Mouse (Mus musculus): ENCODE results near the gene Cldn7. TPM values are rescaled to one million over a fixed set of nuclear protein-coding genes. Genes with fewer than 3 reads are reported as not detected.

Gene Cldn7
- polyA plus RNA-seq, 2 experiments from 2014 or later, result not detected

- no peak for ATAC-seq
Observed at GRCm38 (mm10) chr11:69992396-69992795, 27.8 kb downstream of the Cldn7 start.

- no peak for ATAC-seq
Observed at GRCm38 (mm10) chr11:69992932-69993331, 28.4 kb downstream of the Cldn7 start.

- no peak for ATAC-seq
Observed at GRCm38 (mm10) chr11:69994401-69995090, 30.0 kb downstream of the Cldn7 start.

DNA sequence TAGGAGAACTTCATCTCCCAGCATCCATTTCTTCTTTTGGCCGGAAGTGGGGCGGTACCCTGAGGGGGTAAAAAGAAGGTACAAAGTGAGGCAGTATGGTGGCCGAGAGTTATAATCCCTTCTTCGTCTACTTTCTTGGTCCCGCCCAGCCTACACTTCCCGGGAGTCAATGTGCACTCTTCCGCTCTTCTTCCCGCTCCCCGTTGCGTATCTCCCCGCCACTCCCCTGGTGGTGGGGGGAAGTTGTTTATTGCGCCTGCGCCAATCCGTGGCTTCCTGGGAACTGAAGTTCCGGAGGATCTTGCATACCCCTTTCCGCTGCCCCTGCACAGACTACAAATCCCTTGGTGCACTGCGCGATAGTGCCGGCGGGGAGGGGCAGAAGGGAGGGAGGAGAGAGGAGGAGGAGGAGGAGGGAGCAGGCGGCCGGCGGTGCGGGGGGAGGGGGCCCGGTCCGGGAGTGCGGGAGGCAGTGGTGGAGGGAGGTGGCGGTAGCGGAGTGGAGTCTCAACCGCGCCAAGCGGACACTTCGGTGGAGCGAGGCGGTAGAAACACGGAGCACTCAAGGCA, 30.9 kb downstream of the Cldn7 start, which contains the start of gene Phf23:
Gene Phf23 (plus strand): TSS at position 387 of the 570 bp plus-strand sequence.
- ATAC-seq, result peak; percentile 58

- no peak for ATAC-seq
Observed at GRCm38 (mm10) chr11:69996161-69997061, 31.8 kb downstream of the Cldn7 start.

DNA sequence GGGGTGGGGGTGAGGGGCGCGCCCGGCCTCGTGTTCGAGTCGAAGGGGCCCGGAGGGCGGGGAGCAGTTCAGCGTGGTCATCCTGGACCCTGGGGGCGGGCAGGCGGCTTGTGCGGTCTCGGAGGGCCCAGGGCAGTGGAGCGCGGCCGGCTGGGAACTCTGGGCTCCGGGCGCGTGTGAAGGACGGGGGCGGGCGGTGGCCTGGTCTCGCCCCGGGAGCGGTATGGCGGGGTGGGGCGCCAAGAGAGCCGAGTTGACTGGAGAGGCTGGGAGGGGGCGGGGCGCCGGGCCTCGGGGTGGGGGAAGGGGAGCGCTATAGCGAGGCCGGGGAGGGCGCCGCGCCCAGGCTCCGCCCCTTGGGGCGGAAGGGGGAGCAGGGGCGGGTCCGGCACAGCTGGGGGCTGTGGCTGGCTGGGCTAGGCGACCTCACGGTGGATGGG, 32.5 kb downstream of the Cldn7 start:
- peak; percentile 13 for ATAC-seq

GRCm38 (mm10) chr11:69998567-69999491, 34.2 kb downstream of the Cldn7 start:
- no peak for ATAC-seq

GRCm38 (mm10) chr11:69999666-70000065, 35.1 kb downstream of the Cldn7 start:
- no peak for ATAC-seq

DNA sequence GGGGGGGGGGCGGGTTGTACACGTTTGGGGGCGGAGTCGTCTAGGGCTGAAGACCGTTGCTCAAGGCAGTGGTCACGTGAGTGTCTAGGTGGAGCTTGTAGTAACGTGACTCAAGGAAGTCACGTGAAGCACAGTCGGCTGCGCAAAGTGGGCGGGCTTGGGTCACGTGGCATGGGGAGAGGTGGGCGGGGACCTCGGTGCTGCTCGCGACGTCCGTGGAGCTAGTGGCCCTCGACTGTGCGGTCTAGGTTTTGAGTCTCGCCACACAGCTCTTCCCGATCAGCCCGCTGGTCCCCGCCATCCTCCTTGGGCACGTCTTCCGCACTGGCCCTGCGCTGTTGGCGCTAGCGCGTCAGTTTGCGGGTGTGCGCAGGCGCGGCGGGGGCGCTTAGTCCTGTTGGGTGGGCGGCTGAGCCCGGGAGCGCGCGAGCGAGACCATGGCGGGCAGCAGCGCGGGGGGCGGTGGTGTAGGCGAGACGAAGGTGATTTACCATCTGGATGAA, 35.9 kb downstream of the Cldn7 start, which contains the start of gene Dvl2:
Gene Dvl2 (plus strand): TSS at position 200 of the 503 bp plus-strand sequence.
- ATAC-seq, result peak; percentile 49

- ATAC-seq, result no peak
Observed at GRCm38 (mm10) chr11:70001159-70001558, 36.6 kb downstream of the Cldn7 start.

GRCm38 (mm10) chr11:70001865-70002264, 37.3 kb downstream of the Cldn7 start:
- ATAC-seq, result no peak

GRCm38 (mm10) chr11:70002471-70002870, 37.9 kb downstream of the Cldn7 start:
- ATAC-seq, result no peak

DNA sequence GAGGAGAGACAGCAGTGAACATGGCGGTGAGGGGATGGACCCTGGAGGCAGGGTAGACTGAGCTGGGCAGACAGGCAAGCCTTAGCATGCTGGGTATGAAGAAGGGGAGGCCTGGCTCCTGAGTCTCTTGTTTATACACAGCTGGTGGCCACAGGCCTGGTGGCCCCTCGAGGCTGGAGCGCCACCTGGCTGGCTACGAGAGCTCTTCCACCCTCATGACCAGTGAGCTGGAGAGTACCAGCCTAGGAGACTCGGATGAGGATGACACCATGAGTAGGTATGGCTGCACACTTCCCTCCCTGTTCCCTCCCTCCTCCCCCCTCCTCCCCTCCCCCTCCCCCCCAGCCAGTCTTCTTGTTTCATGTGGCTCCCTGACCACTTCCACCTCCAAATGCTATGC, 40.9 kb downstream of the Cldn7 start:
- peak; percentile 37 for ATAC-seq

DNA sequence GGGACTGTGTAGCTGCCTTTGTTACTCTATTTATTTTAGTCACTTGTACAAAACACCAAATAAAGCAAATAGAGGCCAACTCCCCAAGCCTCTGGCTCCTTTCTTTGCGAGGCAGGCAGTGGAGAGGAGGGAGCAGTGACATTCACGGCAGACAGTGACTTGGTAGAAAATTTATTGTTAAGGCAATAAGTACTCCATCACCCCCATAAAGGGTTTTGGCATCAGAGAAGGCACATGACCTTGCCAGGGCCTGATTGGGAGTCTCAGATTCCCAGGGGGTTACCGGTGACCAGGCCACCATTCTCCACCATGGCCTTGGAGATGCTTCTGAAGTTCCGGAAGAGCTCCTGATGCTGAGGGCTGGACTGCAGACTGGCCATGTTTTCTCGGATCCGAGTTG, 45.5 kb downstream of the Cldn7 start:
- no peak for ATAC-seq

- no peak for ATAC-seq
Observed at GRCm38 (mm10) chr11:70010548-70010947, 46.0 kb downstream of the Cldn7 start.

- no peak for ATAC-seq
Observed at GRCm38 (mm10) chr11:70010961-70011360, 46.4 kb downstream of the Cldn7 start.

DNA sequence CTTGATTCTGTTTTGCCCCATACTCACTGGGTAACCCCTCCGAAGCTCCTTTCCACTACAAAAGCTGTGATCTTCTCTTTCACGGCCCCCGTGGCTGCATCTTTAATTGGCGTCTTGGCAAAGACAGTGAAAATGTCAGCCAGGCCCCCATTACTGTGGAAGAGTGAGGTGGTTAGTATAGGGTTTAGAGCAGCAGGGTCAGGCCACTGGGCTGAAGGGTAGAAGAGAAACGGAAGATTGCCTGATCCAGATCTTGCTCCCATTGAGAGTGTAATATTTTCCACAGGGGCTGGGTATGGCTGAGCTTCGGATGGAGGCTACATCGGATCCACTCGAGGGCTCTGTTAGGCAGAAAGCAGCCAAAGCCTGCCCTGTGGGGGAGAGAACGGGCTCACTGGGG, 48.4 kb downstream of the Cldn7 start:
- ATAC-seq, result no peak

- no peak for ATAC-seq
Observed at GRCm38 (mm10) chr11:70013408-70013807, 48.8 kb downstream of the Cldn7 start.

DNA sequence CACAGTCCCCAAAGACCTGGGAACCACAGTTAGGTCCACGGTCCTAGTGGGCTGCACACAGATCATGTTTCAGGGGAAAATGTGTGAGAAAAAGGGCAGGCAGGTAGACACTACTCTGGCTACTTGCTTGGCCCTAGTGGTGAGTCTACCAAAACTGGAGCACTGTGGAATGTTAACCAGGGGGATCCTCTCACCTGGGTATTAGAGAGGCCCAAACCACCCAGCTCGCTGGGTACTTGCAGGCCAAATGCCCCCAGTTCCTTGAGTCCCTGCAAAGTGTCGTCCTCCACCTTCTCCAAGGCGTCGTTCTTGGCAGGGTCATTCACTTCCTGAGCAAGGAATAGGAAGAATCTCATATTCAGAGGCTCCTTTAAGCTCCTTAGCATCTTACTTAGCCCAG, 49.5 kb downstream of the Cldn7 start:
- no peak for ATAC-seq

GRCm38 (mm10) chr11:70014880-70015558, 50.4 kb downstream of the Cldn7 start, which contains the start of gene Acadvl:
Gene Acadvl (minus strand): TSS chr11:70015411.
- ATAC-seq, result peak; percentile 67

DNA sequence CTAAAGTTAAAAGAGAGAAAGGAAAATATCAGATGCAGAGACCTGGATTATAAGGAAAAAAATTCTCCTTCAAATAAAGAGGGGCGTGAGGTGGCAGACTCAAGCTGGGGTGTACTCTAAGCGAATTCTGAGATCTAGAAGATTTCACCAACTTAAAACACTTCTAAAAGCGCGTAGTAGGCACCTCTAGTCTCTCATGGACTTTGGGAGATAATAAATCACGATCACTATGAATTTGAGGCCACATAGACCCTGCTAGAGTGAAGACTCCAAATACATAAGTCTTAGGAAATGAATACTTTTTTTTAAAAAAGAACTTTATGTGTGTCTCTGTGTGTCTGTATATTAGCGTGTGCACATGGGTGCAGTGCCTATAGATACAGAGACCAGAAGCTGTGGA, 51.1 kb downstream of the Cldn7 start:
- no peak for ATAC-seq

All from activated CD4-positive, CD25-positive, alpha-beta regulatory T cell, adult 4 months (primary cell).